Mouse (Mus musculus): Measurements from ENCODE around the gene Lgals9. TPM values are rescaled to one million over a fixed set of nuclear protein-coding genes. Genes with fewer than 3 reads are reported as not detected.

Gene Lgals9
- 80.5 and 84.7 TPM in 2 replicates for polyA plus RNA-seq (2015; fragmentation: Nextera tagmentation; extraction: Ambion mirVana)

DNA sequence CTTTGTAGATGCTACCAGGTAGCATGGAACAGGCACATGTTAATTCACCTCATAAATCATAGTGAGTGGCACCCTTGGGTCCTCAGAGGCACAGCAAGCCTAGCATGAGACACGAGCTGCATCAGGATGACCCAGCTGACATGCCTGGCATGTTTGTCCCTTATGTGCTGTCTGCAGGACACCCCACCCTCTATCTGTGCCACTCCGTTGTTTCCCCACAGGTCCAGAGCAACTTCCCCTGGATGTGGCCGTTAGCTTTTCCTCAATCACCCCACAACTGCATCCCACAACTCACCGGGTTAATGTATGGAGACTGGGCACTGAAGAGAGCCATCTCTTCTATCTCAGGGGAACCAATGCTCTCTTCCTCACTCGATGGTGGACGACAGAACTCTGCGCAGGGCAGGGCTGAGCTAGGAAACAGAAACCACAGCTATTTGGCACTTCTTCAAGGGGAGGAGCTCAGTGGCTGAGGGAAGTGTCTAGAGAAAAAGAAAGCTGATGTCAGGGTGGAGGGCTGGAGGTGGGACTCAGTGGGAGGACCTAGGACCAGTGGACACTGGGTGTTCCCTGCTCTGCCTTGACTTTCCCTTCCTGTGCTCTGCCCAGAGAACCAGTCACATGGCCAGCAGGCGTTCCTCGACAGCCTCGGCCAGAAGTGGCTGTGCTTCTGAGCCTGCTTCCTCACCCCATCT lies at the start of gene Lgals9:
TSS of gene Lgals9 (minus strand) at position 464 of the 695 bp plus-strand sequence.

DNA sequence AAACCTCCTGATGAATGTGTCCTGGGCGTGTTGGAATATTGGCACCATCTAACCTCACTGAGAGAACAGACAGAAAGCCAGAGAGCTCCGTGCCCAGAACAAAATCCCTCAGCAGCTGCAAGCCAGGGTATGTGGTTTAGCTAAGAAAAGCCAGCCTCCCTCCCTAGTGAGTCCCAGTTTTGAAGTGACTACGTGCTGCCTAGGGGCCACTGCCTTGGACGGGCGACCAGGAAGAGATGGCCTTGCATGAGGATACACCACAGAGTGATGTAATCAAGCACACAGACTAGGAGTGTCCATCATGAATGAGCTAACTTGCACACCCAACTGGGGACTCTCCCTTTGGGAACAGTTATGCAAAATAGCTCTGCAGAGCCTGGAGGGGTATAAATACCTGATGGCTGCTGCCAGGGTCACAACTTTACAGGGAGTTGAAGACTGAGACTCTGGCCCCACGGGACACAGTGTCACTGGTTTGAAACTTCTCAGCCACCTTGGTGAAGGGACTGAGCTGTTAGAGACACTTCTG lies 64.3 kb downstream of the Lgals9 start, which contains the start of gene Nos2:
TSS of gene Nos2 (plus strand) at position 377 of the 529 bp plus-strand sequence.

Other genes starting within 250 kb of the Lgals9 start
- 73.8 and 92.7 TPM in 2 replicates for gene Ccnq, start 233.2 kb downstream of the Lgals9 start, polyA plus RNA-seq (2015; fragmentation: Nextera tagmentation; extraction: Ambion mirVana)
- 71.8 and 140 TPM in 2 replicates for gene Lyrm9, start 158.4 kb downstream of the Lgals9 start, polyA plus RNA-seq (2015; fragmentation: Nextera tagmentation; extraction: Ambion mirVana)
- 0.30 and 0.48 TPM in 2 replicates for gene Nos2, start 64.2 kb downstream of the Lgals9 start, polyA plus RNA-seq (2015; fragmentation: Nextera tagmentation; extraction: Ambion mirVana)
- gene Ksr1, start 161.5 kb upstream of the Lgals9 start, polyA plus RNA-seq (2015; fragmentation: Nextera tagmentation; extraction: Ambion mirVana), result 1.5 and 1.8 TPM in 2 replicates